Mouse (Mus musculus): ENCODE measurements at regions not wholly inside any gene's neighbourhood (a gene's known extent, or its start where the extent isn't known, plus 50 kb on each side); places are given as distances from the start of the nearest gene placed in this dataset.

GRCm38 (mm10) chr13:39774554-39774953 lies 586.7 kb downstream of the Ofcc1 start:
- no peak for DNase-seq (ENCODE audit: low spot score)

GRCm38 (mm10) chr13:39774111-39774510 lies 587.1 kb downstream of the Ofcc1 start:
- DNase-seq (ENCODE audit: low spot score) = no peak

DNA sequence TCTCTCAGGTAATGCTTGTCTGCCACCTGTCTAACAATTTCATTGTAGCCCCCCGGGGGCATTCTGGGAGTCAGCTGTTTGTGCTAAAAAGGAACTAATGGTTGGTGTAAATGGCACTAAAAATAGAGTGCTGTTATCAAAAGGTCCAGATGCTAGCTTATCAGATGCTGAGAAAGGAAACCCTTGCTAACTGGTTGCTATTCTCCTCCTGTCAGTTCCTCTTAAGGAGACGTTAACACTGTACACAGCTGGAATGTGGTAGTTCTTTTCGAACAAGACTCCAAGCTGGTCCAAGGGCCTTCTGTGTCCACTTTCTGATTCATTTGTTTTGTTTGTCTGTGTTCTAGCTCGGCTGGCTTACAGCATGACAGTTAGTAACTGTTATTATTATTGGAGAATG lies 592.0 kb downstream of the Ofcc1 start:
- no peak for DNase-seq (ENCODE audit: low spot score)

DNA sequence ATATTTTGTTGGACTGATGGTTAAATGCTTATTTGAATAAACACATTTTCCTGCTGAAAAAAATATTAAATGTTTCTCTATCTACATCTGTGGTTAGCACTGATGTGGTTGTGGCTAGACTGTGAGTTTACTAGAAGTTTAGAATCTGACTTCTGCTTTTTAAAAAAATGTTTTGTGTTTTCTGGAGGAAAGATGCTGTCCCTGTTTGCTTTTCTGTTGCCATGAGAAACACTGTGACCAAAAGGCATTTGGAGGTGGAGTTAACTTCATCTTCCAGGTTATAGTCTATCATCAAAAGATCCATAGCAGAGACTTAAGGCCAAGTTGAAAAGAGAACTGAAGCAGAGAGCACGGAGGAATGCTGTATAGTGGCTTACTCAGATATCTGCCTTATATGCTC lies 594.4 kb downstream of the Ofcc1 start:
- no peak for DNase-seq (ENCODE audit: low spot score)
